Mouse (Mus musculus) kidney, postnatal 36 days (tissue): ENCODE results near the gene B3gnt2.
"Not testable (repeated sequence)": the region's sequence is repeated elsewhere in the genome, so short reads cannot be mapped to it uniquely, and the experiment has no call there.

Experiments
- DNase-seq, 2 experiments: peaks; one replicate each; pipeline ENCODE4 v3.0.0; 2021 to 2022; ENCODE audit warnings: mixed read lengths in 2 of 2

The B3gnt2 gene

GRCm38 (mm10) chr11:22763055-22763454, 97.7 kb downstream of the B3gnt2 start:
- DNase-seq: no peak

GRCm38 (mm10) chr11:22762236-22762927, 98.4 kb downstream of the B3gnt2 start:
- DNase-seq: no peak

- no peak for DNase-seq
Measured at GRCm38 (mm10) chr11:22759783-22760182, 101.0 kb downstream of the B3gnt2 start.

- no peak for DNase-seq
Measured at GRCm38 (mm10) chr11:22756168-22756980, 104.4 kb downstream of the B3gnt2 start.

GRCm38 (mm10) chr11:22755180-22755579, 105.6 kb downstream of the B3gnt2 start:
- no peak for DNase-seq

- DNase-seq: no peak
Measured at GRCm38 (mm10) chr11:22752596-22752995, 108.2 kb downstream of the B3gnt2 start.

GRCm38 (mm10) chr11:22751592-22751991, 109.2 kb downstream of the B3gnt2 start:
- no peak for DNase-seq

GRCm38 (mm10) chr11:22747406-22747805, 113.4 kb downstream of the B3gnt2 start:
- no peak for DNase-seq

GRCm38 (mm10) chr11:22745356-22745755, 115.4 kb downstream of the B3gnt2 start:
- no peak for DNase-seq

- no peak for DNase-seq
Measured at GRCm38 (mm10) chr11:22743561-22744269, 117.0 kb downstream of the B3gnt2 start.

GRCm38 (mm10) chr11:22741998-22742626, 118.6 kb downstream of the B3gnt2 start:
- no peak for DNase-seq

GRCm38 (mm10) chr11:22741436-22741835, 119.3 kb downstream of the B3gnt2 start:
- no peak for DNase-seq

GRCm38 (mm10) chr11:22739497-22740288, 121.1 kb downstream of the B3gnt2 start:
- DNase-seq: peak in 1 of 2 experiments; percentile 33

GRCm38 (mm10) chr11:22736521-22737225, 124.1 kb downstream of the B3gnt2 start:
- DNase-seq: no peak

- DNase-seq: not testable (repeated sequence)
Measured at GRCm38 (mm10) chr11:22735128-22735527, 125.6 kb downstream of the B3gnt2 start.

- no peak for DNase-seq
Measured at GRCm38 (mm10) chr11:22733936-22734335, 126.8 kb downstream of the B3gnt2 start.

GRCm38 (mm10) chr11:22732907-22733306, 127.9 kb downstream of the B3gnt2 start:
- DNase-seq: no peak

GRCm38 (mm10) chr11:22723096-22723495, 137.7 kb downstream of the B3gnt2 start:
- DNase-seq: no peak

- peak; percentile 7 to 13 for DNase-seq
Measured at GRCm38 (mm10) chr11:22720096-22720495, 140.7 kb downstream of the B3gnt2 start.

GRCm38 (mm10) chr11:22719570-22719969, 141.2 kb downstream of the B3gnt2 start:
- no peak for DNase-seq

GRCm38 (mm10) chr11:22718036-22718435, 142.7 kb downstream of the B3gnt2 start:
- DNase-seq: no peak
